Mouse (Mus musculus) spleen, postnatal 4 days (tissue): Measurements from ENCODE around the gene Olfr224.
"Not testable (repeated sequence)": the region's sequence is repeated elsewhere in the genome, so short reads cannot be mapped to it uniquely, and the experiment has no call there.

Source experiments
- DNase-seq, 2 experiments: peaks; one replicate each; pipeline ENCODE4 v3.0.0; 2022; ENCODE audit warnings: low spot score in 2 of 2

The Olfr224 gene

DNA sequence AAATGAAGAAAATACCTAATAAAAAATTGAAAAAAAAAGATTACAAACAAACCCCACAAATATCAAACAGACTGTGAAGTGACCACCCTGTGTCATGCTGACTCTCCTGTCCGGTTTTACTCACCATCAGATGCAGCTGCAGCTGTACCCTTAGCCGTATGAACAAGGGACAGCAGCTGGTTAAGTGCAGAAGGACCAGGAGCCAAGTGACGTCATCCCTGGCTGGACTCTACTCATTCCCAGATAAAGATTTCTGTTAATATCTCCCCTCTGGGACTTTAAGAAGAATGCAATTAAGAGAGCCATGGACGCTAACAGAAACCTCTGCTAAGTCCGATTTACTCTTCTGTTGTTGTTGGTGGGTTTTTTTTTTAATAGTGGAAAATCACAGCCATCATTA is at the start of gene Olfr224:
Olfr224 (minus strand) TSS at position 149 of the 400 bp plus-strand sequence.
- no peak for DNase-seq

DNA sequence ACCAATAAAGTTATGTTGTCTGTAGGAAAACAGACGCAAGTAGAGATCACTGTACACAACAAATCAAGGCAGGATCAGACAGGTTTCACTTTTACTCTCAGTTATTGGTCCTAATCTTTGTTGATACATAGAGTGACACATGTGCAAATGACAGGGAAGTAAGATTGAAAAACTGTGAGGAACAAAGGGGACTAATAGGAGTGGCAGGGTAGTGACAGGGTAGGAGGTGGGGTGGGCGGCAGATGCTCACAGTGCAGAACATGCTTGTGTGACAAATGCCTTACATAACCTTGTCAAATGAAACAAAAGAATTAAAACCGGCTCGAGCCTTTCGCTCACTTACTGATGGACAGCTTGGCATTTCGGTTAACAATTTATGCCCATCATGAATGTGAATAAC is 48.4 kb upstream of the Olfr224 start:
- DNase-seq: no peak

DNA sequence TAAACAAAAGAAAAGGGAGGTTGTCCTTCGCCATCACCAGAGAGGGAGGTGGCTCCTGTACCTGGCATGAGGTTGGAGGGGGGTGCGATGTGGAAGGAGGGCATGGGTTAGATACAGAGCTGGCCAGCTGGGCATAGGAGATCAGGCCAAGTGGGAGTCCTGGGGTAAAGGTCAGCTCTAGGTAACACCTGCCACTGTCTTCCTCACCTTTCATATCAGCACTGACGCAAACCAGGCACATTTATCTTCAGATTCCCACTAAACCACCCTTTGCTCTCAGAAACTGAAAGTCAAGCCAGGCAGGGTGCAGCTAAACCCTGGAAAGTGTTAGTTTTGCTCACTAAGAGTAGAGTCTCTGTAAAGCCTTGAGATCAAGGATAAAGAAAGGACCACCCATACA is 48.0 kb upstream of the Olfr224 start:
- no peak for DNase-seq

DNA sequence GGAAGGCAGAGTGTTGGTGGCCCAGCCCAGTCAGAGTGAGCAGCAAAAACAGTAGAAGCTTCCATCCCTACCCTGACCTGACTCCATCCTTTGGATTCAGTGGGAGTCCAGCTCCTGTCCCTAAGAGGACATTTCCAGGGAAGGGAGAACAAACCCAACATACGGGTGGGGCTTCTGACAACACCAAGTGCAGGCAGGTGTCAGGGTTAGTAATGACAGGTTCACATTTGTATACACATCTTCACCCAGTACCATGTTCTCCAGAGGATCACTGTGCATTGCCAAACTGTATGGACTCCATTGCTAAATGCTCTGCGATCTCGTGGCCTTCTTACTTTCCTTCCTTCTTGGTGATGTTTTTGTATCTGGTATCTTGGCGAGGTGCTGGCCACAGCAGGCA is 45.6 kb upstream of the Olfr224 start, which contains the start of gene 2210407C18Rik:
2210407C18Rik (minus strand) TSS at position 101 of the 400 bp plus-strand sequence.
- no peak for DNase-seq

DNA sequence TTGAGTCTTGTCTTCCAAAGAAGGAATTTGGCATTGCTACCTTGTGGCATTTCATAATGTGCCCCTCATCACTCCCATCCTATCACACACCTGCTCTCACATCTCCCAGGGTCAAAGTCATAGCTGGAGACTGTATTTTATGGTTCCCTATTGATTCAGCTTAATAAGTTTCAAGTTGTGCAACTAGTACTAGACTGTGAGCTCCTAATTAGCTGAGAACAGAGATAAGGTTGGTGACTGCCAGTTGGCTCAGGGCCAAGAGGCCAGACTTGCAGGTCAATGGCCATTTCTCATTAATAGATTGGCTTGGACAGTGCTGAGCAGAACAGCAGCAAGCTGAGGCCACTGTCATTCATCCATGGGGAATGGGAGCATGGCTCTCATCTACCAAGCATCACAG is 44.2 kb upstream of the Olfr224 start:
- no peak for DNase-seq

DNA sequence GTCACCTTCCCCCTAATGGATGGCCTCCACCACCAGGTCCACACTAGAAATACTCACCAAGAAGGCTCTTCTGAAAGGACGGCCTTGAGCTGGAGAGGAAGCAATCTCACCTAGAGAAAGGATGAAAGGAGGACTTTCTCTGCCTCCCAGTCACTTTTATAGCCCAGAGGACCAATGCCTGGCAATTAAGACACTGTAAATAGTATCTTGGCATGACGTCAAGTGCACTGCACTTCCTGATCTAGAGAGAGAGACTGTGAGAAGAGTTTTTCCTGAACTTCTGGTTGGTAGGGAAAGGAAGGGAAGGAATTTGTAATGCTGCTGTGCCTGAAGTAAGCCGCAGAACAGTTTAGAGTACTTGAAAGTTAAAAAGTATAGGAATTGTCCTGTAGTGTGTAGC is 43.0 kb upstream of the Olfr224 start:
- DNase-seq: no peak

DNA sequence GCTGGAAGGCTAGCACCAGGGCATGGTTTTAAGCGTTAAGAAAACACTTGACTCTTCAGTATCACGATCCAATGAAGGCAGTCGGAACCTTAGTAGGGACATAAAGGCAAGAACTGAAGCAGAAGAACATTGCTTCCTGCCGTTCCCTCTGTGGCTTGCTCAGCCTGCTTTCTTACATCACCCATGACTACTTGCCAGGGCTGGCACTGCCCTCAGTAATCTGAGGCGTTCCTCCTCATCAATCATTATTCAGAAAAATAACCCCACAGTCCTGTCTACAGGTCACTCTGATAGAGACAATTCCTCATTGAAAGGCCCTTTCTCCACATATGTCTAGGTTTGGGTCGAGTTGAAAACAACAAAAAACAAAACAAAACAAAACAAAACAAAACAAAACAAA is 36.7 kb upstream of the Olfr224 start:
- no peak for DNase-seq

DNA sequence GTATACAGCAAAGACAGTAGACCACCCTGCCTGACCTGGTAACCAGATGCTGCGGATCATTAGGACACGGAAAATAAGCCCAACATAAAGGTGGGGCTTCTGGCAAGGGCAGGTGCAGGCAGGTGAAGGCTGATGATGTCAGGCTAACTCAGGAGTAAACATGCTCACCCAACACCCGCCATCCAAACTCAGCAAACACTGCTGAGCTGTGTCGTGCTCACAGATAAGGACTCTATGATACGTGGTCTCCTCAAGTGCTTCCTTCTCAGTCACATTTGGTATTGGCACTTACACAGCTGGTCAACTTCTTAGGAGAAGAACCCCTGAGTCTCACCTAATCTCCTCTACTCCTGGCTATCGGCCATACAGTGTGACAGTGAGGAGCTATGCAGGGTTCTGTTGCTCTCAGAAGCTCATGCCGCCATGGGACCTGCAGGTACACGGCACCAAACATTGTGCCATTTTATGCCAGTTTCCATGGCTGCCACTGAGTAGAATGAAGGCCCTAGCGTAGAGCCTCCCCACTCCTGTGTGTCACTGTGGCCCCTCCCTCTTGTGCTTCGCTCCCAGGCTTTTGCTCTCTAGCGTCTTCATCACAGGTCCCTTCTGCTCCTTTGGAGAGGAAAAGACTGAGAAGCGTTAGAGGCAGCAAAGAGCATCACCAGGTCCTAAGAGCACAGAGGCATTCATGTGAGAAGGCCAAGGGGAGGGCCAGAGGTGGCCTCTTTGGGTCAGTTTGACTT is 36.0 kb upstream of the Olfr224 start:
- no peak for DNase-seq

DNA sequence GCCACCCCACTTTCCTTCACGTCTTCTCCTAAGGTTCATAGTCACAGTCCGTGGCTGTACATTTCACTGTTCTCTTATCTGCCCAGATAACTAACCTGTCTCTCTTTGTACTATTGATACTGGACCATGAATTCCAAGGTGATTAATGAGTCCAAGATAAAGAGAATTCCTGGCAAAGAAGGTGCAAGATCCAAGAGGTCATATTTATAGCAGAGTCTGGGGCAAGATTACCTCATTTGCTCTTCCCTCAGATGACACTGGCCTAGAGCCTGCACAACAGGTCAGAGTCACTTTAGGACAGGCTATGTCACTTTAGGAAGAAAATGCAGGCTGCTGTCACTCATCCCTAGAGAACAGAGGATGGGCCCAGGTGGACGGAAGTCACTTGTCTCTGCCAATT is 34.9 kb upstream of the Olfr224 start:
- no peak for DNase-seq

DNA sequence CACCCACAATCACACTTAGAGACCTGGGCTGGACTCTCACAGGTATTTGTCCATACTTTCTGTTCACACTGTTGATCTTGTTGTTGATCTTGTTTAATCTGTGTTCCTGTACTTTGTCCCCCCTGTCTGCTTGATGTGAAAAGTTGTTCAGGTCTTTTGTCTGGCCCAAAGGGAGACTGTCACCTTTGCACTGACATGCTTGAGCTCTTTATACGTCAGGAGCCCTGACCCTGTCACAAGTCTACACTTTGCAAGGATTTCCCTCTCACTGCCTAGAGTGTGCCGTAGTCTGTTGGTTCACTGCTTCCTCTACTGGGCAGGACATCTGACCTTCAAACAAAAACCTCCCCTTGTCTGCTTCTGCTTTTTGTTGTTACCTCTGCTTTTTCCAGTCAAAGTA is 34.3 kb upstream of the Olfr224 start:
- DNase-seq: no peak

DNA sequence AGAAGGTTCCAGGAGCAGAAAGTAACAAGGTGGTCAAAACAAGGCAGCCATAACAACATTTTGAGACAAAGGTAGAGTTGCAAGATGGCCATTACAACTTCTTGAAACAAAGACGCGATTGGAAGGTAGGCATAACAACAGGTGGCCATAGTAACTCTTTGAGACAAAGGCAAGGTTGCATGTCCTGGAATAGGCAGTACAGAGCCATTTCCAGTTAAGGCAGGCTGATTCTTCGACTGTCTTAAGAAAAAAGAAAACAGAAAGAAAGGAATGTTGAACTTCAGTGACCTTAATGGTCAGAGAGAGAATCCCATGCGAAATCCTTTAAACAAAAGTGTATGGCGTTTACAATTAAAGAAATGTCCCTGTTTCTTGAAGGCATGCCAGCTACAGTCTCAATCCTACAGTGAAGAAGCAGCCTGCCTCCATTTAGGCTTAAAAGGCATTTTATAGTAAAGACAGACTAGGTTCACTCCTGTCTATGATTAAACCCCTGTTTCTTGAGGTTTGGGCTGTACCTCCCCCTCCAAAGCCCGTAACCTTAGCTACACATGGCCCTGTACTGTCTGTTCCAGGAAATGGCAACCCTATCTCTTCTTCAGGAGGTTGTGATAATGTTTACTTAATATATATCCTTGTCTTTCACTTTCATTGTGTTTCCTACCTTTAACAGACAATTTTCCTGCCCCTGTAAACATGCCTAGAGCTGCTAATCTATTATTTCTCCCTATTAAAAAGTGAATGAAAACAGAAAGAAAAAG is 32.6 kb upstream of the Olfr224 start:
- no peak for DNase-seq

DNA sequence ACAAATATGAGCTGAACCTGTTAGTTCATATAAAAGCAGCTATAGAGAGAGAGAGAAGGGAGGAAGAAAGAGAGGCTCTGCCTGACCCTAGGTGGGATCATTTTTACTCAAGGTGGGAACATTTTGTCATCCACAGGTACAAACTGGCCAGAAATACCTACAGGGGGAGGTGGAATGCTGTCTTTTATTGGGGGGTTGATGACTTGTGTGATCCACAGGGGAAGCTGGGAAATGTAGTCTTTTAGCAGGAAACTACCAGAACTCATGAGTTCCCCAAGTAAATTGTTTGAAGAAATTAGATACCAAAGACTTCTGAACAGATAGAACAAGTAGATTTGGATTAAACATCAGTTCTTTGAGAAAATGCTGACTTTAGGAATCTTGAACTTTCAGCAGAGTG is 31.7 kb upstream of the Olfr224 start:
- no peak for DNase-seq

DNA sequence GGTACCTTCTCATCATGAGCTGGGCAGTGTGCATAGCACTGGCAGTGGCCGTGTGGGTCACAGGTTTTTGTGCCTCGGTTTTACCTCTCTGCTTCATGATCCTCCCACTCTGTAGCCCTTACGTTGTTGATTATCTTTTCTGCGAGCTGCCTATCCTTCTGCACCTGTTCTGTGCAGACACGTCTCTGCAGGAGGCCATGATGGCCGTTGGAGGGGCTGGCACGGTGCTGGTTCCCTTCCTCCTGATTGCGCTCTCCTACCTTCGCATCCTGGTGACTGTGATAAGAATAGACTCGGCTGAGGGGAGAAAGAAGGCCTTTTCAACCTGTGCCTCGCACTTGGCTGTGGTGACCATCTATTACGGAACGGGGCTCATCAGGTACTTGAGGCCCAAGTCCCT is 27.5 kb upstream of the Olfr224 start:
- peak in 1 of 2 experiments; percentile 44 for DNase-seq

DNA sequence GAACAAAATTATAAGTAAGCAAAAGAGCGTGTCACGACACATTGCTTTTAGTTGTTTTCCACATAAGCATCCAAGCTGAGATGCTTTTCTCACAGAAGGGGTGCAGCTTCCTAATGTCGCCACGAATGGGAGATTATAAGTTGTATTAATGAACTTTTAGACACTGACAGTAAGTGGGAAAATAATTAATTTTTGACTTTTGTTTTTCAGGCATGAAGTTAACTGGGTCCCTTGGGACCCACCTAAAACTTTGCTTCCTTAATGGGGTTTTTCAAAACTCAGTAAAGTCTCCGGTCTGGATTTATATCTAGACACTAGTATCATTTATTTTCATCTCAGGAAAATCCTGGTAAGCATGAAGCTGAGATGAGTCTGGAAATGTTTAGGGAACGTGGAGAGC is 24.5 kb upstream of the Olfr224 start, which contains the start of gene Olfr324:
Olfr324 (plus strand) TSS at position 301 of the 400 bp plus-strand sequence.
- DNase-seq: no peak

DNA sequence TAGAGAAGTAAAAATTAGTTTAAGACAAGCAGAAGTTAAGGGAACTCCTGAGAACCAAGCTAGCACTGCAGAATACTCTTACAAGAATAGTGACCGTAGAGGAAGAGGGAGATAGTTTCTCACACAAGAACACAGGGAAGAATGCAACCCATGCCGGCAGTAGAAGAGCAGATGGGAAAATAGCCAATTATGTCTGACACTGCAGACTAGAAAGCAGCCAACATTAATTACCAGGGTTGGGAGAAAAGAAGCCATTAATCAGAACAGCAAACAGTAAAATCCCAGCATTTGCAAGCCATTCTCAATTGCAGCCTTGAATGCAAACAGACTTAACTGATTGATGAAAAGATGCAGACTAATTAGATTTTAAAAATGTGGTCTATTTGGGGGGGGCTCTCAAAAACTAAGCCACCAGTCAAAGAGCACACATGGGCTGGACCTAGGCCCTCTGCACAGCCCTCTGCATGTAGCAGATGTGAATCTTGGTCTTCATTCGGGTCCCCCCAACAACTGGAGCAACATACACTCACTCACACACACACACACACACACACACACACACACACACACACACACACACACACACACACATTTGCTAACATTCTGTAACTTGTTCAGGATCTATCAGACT is 18.4 kb upstream of the Olfr224 start:
- DNase-seq: no peak

DNA sequence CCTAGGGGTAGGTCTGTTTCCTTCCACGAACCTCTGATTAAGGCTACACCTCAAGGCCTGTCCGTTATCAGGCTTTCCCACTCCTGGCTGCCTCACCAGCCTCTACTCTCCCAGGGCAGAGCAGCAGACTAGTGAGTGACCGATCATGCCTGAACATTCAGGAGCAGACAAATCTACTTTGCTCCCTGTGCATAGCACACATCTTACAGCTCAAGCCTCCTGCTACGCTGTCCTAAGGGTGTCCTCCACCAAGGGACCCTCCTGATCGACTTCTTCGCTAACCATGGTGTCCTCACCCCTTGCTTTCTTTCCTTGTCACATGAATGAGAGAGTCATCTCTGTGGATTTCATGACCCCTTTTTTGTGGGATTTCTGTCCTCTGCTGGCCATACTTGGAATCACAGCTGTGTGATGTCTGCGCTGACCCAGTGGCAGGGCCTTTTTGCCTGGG is 17.6 kb upstream of the Olfr224 start:
- DNase-seq: peak; percentile 71 to 88

DNA sequence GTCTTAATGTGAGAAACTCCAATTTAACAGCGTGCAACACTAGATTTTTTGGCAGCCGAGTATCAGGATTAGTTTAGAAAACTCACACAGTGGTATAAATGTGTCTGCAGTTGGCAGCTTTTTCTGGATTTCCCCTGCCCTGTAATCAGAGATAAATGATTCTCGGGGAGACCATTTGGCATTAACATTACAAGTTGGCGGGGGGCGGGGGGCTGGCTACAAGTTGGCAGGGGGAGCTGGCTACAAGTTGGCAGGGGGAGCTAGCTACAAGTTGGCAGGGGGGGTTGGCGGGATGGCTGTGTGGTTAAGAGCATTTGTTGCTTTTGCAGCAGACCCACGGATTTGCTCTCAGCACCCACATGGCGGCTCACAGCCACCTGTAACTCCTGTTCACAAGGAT is 8.3 kb upstream of the Olfr224 start:
- DNase-seq: no peak

DNA sequence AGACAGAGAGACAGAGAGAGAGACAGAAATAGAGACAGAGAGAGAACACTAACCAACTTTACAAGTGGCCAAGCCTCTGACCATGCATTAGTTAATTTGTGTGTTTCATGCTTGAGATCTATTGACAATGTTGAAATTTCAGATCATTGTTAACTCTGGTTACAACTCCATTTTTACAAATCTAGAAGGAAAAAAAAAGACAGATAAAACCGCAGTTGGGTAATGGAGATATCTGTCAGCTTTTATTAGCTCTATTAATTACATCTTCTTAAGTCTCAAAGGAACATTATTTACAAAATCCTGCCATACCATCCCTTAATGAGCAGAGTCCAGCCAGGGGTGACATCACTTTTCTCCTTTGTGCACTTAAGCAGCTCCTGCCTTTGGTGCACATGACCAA is 7.1 kb upstream of the Olfr224 start, which contains the start of gene Olfr325:
Olfr325 (plus strand) TSS at position 301 of the 400 bp plus-strand sequence.
- DNase-seq: no peak

DNA sequence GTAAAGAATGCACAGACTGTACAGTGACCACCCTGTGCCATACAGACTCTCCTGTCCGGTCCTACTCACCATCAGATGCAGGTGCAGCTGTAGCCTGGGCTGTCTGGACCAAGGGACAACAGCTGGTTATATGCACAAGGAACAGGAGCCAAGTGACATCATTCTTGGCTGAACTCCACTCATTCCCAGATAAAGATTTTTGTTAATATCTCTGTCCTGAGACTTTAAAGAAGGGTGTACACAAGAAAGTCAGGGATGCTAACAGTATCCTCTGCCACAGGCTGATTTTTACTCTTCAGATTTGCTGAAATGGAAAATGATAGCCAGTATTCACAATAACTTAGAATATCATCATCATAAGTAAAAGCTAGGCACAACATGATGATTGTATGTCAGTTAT is 14.8 kb downstream of the Olfr224 start, which contains the start of gene Olfr328:
Olfr328 (minus strand) TSS at position 101 of the 400 bp plus-strand sequence.
- DNase-seq: no peak

DNA sequence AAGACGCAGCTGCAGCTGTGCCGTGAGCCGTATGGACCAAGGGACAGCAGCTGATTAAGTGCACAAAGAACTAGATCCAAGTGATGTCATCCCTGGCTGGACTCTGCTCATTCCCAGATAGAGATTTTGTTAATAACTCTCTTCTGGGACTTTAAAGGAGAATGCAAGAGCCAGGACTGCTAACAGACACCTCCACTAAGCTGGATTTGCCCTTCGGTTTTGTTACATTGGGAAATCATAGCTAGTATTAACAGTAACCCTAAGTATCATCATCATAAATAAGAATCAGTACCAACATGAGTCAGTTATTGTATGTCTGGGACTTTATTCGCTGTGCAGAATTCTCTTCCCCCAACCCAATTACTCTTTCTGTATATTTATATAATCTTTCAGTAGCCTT is 24.0 kb downstream of the Olfr224 start, which contains the start of gene Olfr329-ps:
Olfr329-ps (minus strand) TSS at position 101 of the 400 bp plus-strand sequence.
- no peak for DNase-seq

DNA sequence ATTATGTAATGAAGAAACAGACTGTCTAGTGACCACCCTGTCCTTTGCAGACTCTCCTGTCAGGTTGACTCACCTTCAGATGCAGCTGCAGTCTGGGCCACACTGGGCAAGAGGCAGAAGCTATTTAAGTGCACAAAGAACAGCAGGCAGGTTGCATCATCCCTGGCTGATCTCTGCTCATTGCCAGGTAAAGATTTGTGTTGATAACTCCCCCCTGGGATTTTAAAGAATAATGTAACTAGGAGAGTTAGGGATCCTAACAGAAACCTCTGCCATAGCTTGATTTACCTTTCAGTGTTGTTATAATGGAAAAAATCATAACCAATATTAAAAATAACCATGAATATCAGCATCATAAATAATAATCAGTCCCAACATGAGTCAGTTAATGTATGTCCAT is 35.6 kb downstream of the Olfr224 start, which contains the start of gene Olfr330:
Olfr330 (minus strand) TSS at position 101 of the 400 bp plus-strand sequence.
- not testable (repeated sequence) for DNase-seq

DNA sequence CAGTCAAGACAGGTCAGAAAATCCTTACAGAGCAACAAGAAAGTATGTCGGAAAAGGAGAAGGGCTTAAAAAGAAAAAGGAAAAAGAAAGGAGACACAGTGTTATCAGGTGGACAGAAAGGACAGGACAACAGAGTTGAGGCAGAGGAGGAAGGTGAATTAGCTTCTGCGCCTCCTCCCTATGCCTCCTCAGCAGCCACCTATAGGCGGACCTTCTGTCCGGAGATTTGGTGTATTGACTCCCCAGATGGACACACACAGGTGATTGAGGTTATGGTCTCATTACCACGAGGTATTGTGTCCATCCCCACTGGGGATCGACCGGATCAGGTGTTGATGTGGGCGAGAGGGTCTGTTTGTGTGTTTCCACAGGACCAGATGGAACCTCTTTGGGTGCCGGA is 50.6 kb downstream of the Olfr224 start:
- DNase-seq: peak; percentile 31 to 77
